Mouse (Mus musculus) lung, adult 2 months (tissue): ENCODE measurements around the gene Doc2g.

Source experiments
- CTCF ChIP-seq: fragments of 200-500 bp; IDR thresholded peaks from 2 replicates; pipeline ENCODE4 v1.5.1; 2011; ENCODE audit warnings: mild to moderate bottlenecking, low read length, control low read depth; ENCODE audit not compliant: insufficient read depth
- POLR2A ChIP-seq: fragments of 200-500 bp; IDR thresholded peaks from 2 replicates; pipeline ENCODE4 v1.6.1; 2011; ENCODE audit warnings: low read depth, mild to moderate bottlenecking, control low read depth, low read length, borderline replicate concordance; ENCODE audit errors: extremely low read depth

GRCm38 (mm10) chr19:4046866-4047254, 43.7 kb downstream of the Doc2g start:
- no peak for TF ChIP-seq CTCF
- no peak for TF ChIP-seq POLR2A
